Mouse (Mus musculus) CD8-positive naive resting alpha-beta T cell, adult 2 months (primary cell): ENCODE data around the gene Cebpb.
"Not testable (repeated sequence)": the region's sequence is repeated elsewhere in the genome, so short reads cannot be mapped to it uniquely, and the experiment has no call there.

Experiments used
- DNase-seq, 2 experiments: peaks; one replicate each; pipeline ENCODE4 v3.0.0; 2022; ENCODE audit warnings: low read depth in 2 of 2, low spot score in 2 of 2

Gene Cebpb

GRCm38 (mm10) chr2:167688498-167689451 is at the start of gene Cebpb:
Gene Cebpb (plus strand): TSS chr2:167688915.
- DNase-seq = peak; percentile 51 to 59

GRCm38 (mm10) chr2:167640279-167640678 is 48.4 kb upstream of the Cebpb start:
- DNase-seq = peak; percentile 59 to 75

- DNase-seq = peak in 1 of 2 experiments; percentile 41
Measured at GRCm38 (mm10) chr2:167641337-167641736, 47.4 kb upstream of the Cebpb start.

- no peak for DNase-seq
Measured at GRCm38 (mm10) chr2:167642164-167642563, 46.6 kb upstream of the Cebpb start.

- DNase-seq = not testable (repeated sequence)
Measured at GRCm38 (mm10) chr2:167643356-167644052, 45.2 kb upstream of the Cebpb start.

GRCm38 (mm10) chr2:167646411-167646810 is 42.3 kb upstream of the Cebpb start:
- no peak for DNase-seq

- DNase-seq = no peak
Measured at GRCm38 (mm10) chr2:167649290-167650032, 39.3 kb upstream of the Cebpb start.

GRCm38 (mm10) chr2:167651622-167652021 is 37.1 kb upstream of the Cebpb start:
- no peak for DNase-seq

- DNase-seq = no peak
Measured at GRCm38 (mm10) chr2:167652694-167653093, 36.0 kb upstream of the Cebpb start.

- no peak for DNase-seq
Measured at GRCm38 (mm10) chr2:167654911-167655600, 33.7 kb upstream of the Cebpb start.

- peak; percentile 70 to 82 for DNase-seq
Measured at GRCm38 (mm10) chr2:167656629-167657478, 31.9 kb upstream of the Cebpb start.

- DNase-seq = no peak
Measured at GRCm38 (mm10) chr2:167657973-167658372, 30.7 kb upstream of the Cebpb start.

- DNase-seq = no peak
Measured at GRCm38 (mm10) chr2:167658712-167659111, 30.0 kb upstream of the Cebpb start.

- no peak for DNase-seq
Measured at GRCm38 (mm10) chr2:167659177-167659846, 29.4 kb upstream of the Cebpb start.

GRCm38 (mm10) chr2:167659847-167660610 is 28.7 kb upstream of the Cebpb start:
- no peak for DNase-seq

GRCm38 (mm10) chr2:167660611-167660971 is 28.1 kb upstream of the Cebpb start:
- DNase-seq = peak in 1 of 2 experiments; percentile 28

- DNase-seq = peak; percentile 79 to 82
Measured at GRCm38 (mm10) chr2:167661270-167662203, 27.2 kb upstream of the Cebpb start, which contains the start of gene Gm20431. Gene Gm20431 (minus strand): TSS chr2:167661496.
